Mouse (Mus musculus) neural tube, embryonic 12.5 days (tissue): Measurements from ENCODE around the gene Fam187a. TPM values are rescaled to one million over a fixed set of nuclear protein-coding genes. Genes with fewer than 3 reads are reported as not detected.

Experiments
- ATAC-seq: fragments of 200-750 bp; cut with Nextera tagmentation; 2 replicates; pipeline ENCODE4 v1.8.0; 2017; ENCODE audit warnings: low read depth, mild to moderate bottlenecking, moderate TSS enrichment, moderate library complexity; ENCODE audit not compliant: low FRiP score
- H3K27ac ChIP-seq: fragments of 300-500 bp; sonication (generic); 2 replicates; pipeline ENCODE4 v1.5.1; 2016
- H3K27me3 ChIP-seq: fragments of 300-500 bp; sonication (generic); replicated peaks from 2 replicates; pipeline ENCODE4 v1.6.1; 2016; ENCODE audit warnings: mild to moderate bottlenecking
- H3K36me3 ChIP-seq: fragments of 300-500 bp; sonication (generic); 2 replicates; pipeline ENCODE4 v1.6.1; 2016; ENCODE audit warnings: mild to moderate bottlenecking
- H3K4me1 ChIP-seq: fragments of 300-500 bp; sonication (generic); 2 replicates; pipeline ENCODE4 v1.6.1; 2016
- H3K4me2 ChIP-seq: fragments of 300-500 bp; sonication (generic); replicated peaks from 2 replicates; pipeline ENCODE4 v1.6.1; 2016; ENCODE audit warnings: mild to moderate bottlenecking
- H3K4me3 ChIP-seq: fragments of 300-500 bp; sonication (generic); 2 replicates; pipeline ENCODE4 v1.5.1; 2016
- H3K9ac ChIP-seq: fragments of 300-500 bp; sonication (generic); 2 replicates; pipeline ENCODE4 v1.6.1; 2016; ENCODE audit warnings: mild to moderate bottlenecking
- H3K9me3 ChIP-seq: fragments of 300-500 bp; sonication (generic); 2 replicates; pipeline ENCODE4 v1.6.1; 2016; ENCODE audit warnings: mild to moderate bottlenecking
- WGBS: fragments of 180-500 bp; shearing (Covaris S2); methylation state at CpG from one replicate; pipeline ENCODE4 v1.1.7; 2016; 5-methylcytosine and 5-hydroxymethylcytosine counted together
- polyA plus RNA-seq: library from polyadenylated mRNA; unstranded; fragments of >200 nt; fragmentation: Nextera tagmentation; extraction: Ambion mirVana; gene quantifications from 2 replicates; pipeline ENCODE4 v1.2.1, GENCODE M21; 2016

Gene Fam187a
- polyA plus RNA-seq = not detected in 2 replicates

- no peak within 1 kb of the TSS for H3K27ac ChIP-seq
- no peaks in the 10 kb centered on the region for H3K9me3 ChIP-seq
- H3K9ac ChIP-seq = no peak within 1 kb of the TSS
- no peaks in the 10 kb centered on the region for H3K36me3 ChIP-seq
- ATAC-seq = no peak
- peaks cover 23% of the 10 kb centered on the region; the same call in 1 of the 2 replicates for H3K27me3 ChIP-seq
- H3K4me1 ChIP-seq = peaks cover 10% of the 10 kb centered on the region
- H3K4me2 ChIP-seq = no peak within 1 kb of the TSS
- WGBS = 63% methylated on average over 10 of the region's 10 CpGs
- no peak within 1 kb of the TSS for H3K4me3 ChIP-seq
Measured at GRCm38 (mm10) chr11:102884616-102885219, at the start of gene Fam187a. Gene Fam187a (plus strand): TSS chr11:102885169.

GRCm38 (mm10) chr11:102835549-102835948 lies 49.4 kb upstream of the Fam187a start, which contains the start of gene Higd1b:
Gene Higd1b (plus strand): TSS chr11:102835849.
- WGBS = 71% methylated on average over 4 of the region's 4 CpGs

GRCm38 (mm10) chr11:102836146-102836545 lies 48.8 kb upstream of the Fam187a start:
- 91% methylated on average over 9 of the region's 9 CpGs for WGBS

More at GRCm38 (mm10) chr11:102835549-102835948, 49.4 kb upstream of the Fam187a start, which contains the start of gene Higd1b:
- H3K4me2 ChIP-seq = no peak within 1 kb of the TSS
- no peak within 1 kb of the TSS for H3K4me3 ChIP-seq
- H3K27ac ChIP-seq = no peak within 1 kb of the TSS
- peaks cover 45% of the 10 kb centered on the region for H3K36me3 ChIP-seq
- no peak for ATAC-seq
- H3K9ac ChIP-seq = no peak within 1 kb of the TSS
- no peaks in the 10 kb centered on the region for H3K27me3 ChIP-seq
- H3K9me3 ChIP-seq = no peaks in the 10 kb centered on the region
- H3K4me1 ChIP-seq = no peaks in the 10 kb centered on the region

GRCm38 (mm10) chr11:102837385-102837784 lies 47.6 kb upstream of the Fam187a start:
- Histone ChIP-seq H3K4me1 (no peaks in the 10 kb centered on the region), H3K9me3 (no peaks in the 10 kb centered on the region), H3K27ac (no peak overlapping the region), H3K4me2 (no peak overlapping the region), H3K9ac (no peak overlapping the region), H3K27me3 (no peaks in the 10 kb centered on the region), H3K4me3 (no peak overlapping the region), H3K36me3 (peaks cover 62% of the 10 kb centered on the region)
- 90% methylated on average over 1 of the region's 1 CpGs for WGBS
- ATAC-seq = no peak

More at GRCm38 (mm10) chr11:102836146-102836545, 48.8 kb upstream of the Fam187a start:
- Histone ChIP-seq H3K9ac (no peak overlapping the region), H3K36me3 (peaks cover 50% of the 10 kb centered on the region), H3K27me3 (no peaks in the 10 kb centered on the region), H3K4me3 (no peak overlapping the region), H3K4me1 (no peaks in the 10 kb centered on the region), H3K4me2 (no peak overlapping the region), H3K27ac (no peak overlapping the region), H3K9me3 (no peaks in the 10 kb centered on the region)
- ATAC-seq = no peak

GRCm38 (mm10) chr11:102838126-102838525 lies 46.8 kb upstream of the Fam187a start:
- WGBS = 88% methylated on average over 2 of the region's 2 CpGs
- Histone ChIP-seq H3K36me3 (peaks cover 70% of the 10 kb centered on the region), H3K9ac (no peak overlapping the region)

GRCm38 (mm10) chr11:102838616-102839150 lies 46.3 kb upstream of the Fam187a start:
- Histone ChIP-seq H3K27ac (no peak overlapping the region), H3K4me3 (no peak overlapping the region), H3K4me1 (no peaks in the 10 kb centered on the region), H3K4me2 (no peak overlapping the region), H3K9me3 (no peaks in the 10 kb centered on the region), H3K36me3 (peaks cover 75% of the 10 kb centered on the region), H3K9ac (no peak overlapping the region), H3K27me3 (no peaks in the 10 kb centered on the region)
- 91% methylated on average over 9 of the region's 9 CpGs for WGBS
- no peak for ATAC-seq

More at GRCm38 (mm10) chr11:102838126-102838525, 46.8 kb upstream of the Fam187a start:
- H3K27ac ChIP-seq = no peak overlapping the region
- no peaks in the 10 kb centered on the region for H3K9me3 ChIP-seq
- H3K4me3 ChIP-seq = no peak overlapping the region
- H3K27me3 ChIP-seq = no peaks in the 10 kb centered on the region
- H3K4me1 ChIP-seq = no peaks in the 10 kb centered on the region
- no peak overlapping the region for H3K4me2 ChIP-seq
- ATAC-seq = no peak

GRCm38 (mm10) chr11:102845926-102846325 lies 39.0 kb upstream of the Fam187a start:
- Histone ChIP-seq H3K4me2 (no peak overlapping the region), H3K27ac (no peak overlapping the region), H3K4me1 (no peaks in the 10 kb centered on the region), H3K36me3 (peaks cover 100% of the 10 kb centered on the region), H3K4me3 (no peak overlapping the region), H3K27me3 (no peaks in the 10 kb centered on the region), H3K9me3 (no peaks in the 10 kb centered on the region), H3K9ac (no peak overlapping the region)
- WGBS = 88% methylated on average over 10 of the region's 10 CpGs
- ATAC-seq = no peak

- no peak overlapping the region for H3K4me3 ChIP-seq
- ATAC-seq = no peak
- WGBS = 72% methylated on average over 5 of the region's 5 CpGs
- no peak overlapping the region for H3K4me2 ChIP-seq
- no peaks in the 10 kb centered on the region for H3K9me3 ChIP-seq
- H3K9ac ChIP-seq = no peak overlapping the region
- H3K27me3 ChIP-seq = no peaks in the 10 kb centered on the region
- no peak overlapping the region for H3K27ac ChIP-seq
- no peaks in the 10 kb centered on the region for H3K4me1 ChIP-seq
- H3K36me3 ChIP-seq = peaks cover 92% of the 10 kb centered on the region
Measured at GRCm38 (mm10) chr11:102851883-102852282, 33.1 kb upstream of the Fam187a start.

- Histone ChIP-seq H3K27ac (no peak overlapping the region), H3K9me3 (no peaks in the 10 kb centered on the region), H3K4me2 (no peak overlapping the region), H3K4me1 (no peaks in the 10 kb centered on the region), H3K27me3 (no peaks in the 10 kb centered on the region), H3K9ac (no peak overlapping the region), H3K36me3 (peaks cover 91% of the 10 kb centered on the region), H3K4me3 (no peak overlapping the region)
- no peak for ATAC-seq
Measured at GRCm38 (mm10) chr11:102853760-102854159, 31.2 kb upstream of the Fam187a start.

GRCm38 (mm10) chr11:102855941-102856340 lies 29.0 kb upstream of the Fam187a start:
- H3K9me3 ChIP-seq = no peaks in the 10 kb centered on the region
- 86% methylated on average over 6 of the region's 6 CpGs for WGBS
- H3K4me2 ChIP-seq = no peak overlapping the region
- H3K27me3 ChIP-seq = no peaks in the 10 kb centered on the region
- H3K36me3 ChIP-seq = peaks cover 91% of the 10 kb centered on the region
- H3K4me3 ChIP-seq = no peak overlapping the region
- no peaks in the 10 kb centered on the region for H3K4me1 ChIP-seq
- H3K27ac ChIP-seq = no peak overlapping the region
- no peak overlapping the region for H3K9ac ChIP-seq
- ATAC-seq = no peak

- Histone ChIP-seq H3K9ac (no peak overlapping the region), H3K27ac (no peak overlapping the region), H3K36me3 (peaks cover 90% of the 10 kb centered on the region), H3K4me3 (no peak overlapping the region), H3K9me3 (no peaks in the 10 kb centered on the region), H3K4me2 (no peak overlapping the region), H3K4me1 (no peaks in the 10 kb centered on the region), H3K27me3 (no peaks in the 10 kb centered on the region)
- 88% methylated on average over 11 of the region's 11 CpGs for WGBS
- ATAC-seq = no peak
Measured at GRCm38 (mm10) chr11:102858951-102859350, 26.0 kb upstream of the Fam187a start.

GRCm38 (mm10) chr11:102859933-102860332 lies 25.0 kb upstream of the Fam187a start:
- H3K4me1 ChIP-seq = no peaks in the 10 kb centered on the region
- no peak overlapping the region for H3K9ac ChIP-seq
- 91% methylated on average over 8 of the region's 8 CpGs for WGBS
- ATAC-seq = no peak
- no peak overlapping the region for H3K4me3 ChIP-seq
- no peaks in the 10 kb centered on the region for H3K9me3 ChIP-seq
- no peaks in the 10 kb centered on the region for H3K27me3 ChIP-seq
- no peak overlapping the region for H3K27ac ChIP-seq
- H3K4me2 ChIP-seq = no peak overlapping the region
- peaks cover 82% of the 10 kb centered on the region for H3K36me3 ChIP-seq

GRCm38 (mm10) chr11:102864272-102864671 lies 20.7 kb upstream of the Fam187a start:
- Histone ChIP-seq H3K36me3 (peaks cover 87% of the 10 kb centered on the region), H3K9ac (no peak overlapping the region), H3K4me3 (no peak overlapping the region), H3K4me1 (no peaks in the 10 kb centered on the region), H3K27me3 (no peaks in the 10 kb centered on the region), H3K4me2 (no peak overlapping the region), H3K27ac (no peak overlapping the region), H3K9me3 (no peaks in the 10 kb centered on the region)
- ATAC-seq = no peak
- 59% methylated on average over 4 of the region's 4 CpGs for WGBS
